Mouse (Mus musculus): ENCODE results near the gene Gm12185.
"Not testable (repeated sequence)": the region's sequence is repeated elsewhere in the genome, so short reads cannot be mapped to it uniquely, and the experiment has no call there.

GRCm38 (mm10) chr11:49000411-49000810, 8.4 kb upstream of the Gm12185 start:
- TF ChIP-seq EP300 (IDR thresholded peaks at IDR 0.05; ENCODE audit: insufficient read depth, low read depth, low read length); CTCF (IDR thresholded peaks at IDR 0.05): not testable (repeated sequence)
